Mouse (Mus musculus): Measurements from ENCODE around the gene Adam22. TPM values are rescaled to one million over a fixed set of nuclear protein-coding genes. Genes with fewer than 3 reads are reported as not detected.

The Adam22 gene
- polyA plus RNA-seq, 1 experiment from 2014 or later = 16.3 TPM

DNA sequence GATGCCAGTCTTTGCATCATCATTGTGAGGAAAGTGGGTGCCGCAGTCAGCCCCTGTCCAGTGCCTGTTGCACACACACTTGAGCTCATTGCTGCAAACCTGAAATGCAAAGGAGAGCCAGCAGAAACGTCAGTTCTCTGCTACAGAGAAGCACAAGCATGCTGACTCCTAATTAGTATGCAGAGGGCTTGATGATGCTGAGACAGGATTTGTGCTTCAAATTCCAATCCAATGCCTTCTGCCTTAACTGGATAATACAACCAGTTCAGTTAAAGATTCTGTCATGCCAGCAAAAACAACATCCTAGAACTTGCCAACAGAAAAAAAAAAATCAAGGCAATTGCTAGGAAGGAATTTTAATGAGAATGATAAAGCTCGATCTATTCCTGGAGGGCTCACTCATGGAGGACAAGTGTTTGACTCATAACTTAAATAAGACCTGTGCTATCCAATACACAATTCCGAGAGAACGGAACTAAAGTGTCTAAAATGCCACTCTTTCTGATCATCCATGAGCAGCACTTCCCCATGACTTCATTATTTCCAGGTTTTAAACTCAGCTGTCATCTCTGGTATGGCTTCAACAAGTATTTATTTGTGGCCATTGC is 251.3 kb downstream of the Adam22 start:
- no peak for ATAC-seq (replicated peaks; ENCODE audit: low FRiP score)
- H3K4me1 ChIP-seq (replicated peaks; ENCODE audit: control insufficient read depth, insufficient read depth, low read length) = no peaks in the 10 kb centered on the region
- no peak overlapping the region for H3K27ac ChIP-seq (ENCODE audit: low read depth, low read length)
- H3K4me3 ChIP-seq (ENCODE audit: low read depth, low read length) = no peak overlapping the region
- H3K9ac ChIP-seq (ENCODE audit: low read length) = no peak overlapping the region
- WGBS = 83% methylated on average over 5 of the region's 5 CpGs
- H3K27me3 ChIP-seq (ENCODE audit: control insufficient read depth, insufficient read depth, low read length) = no peaks in the 10 kb centered on the region
- no peak overlapping the region for H3K4me2 ChIP-seq (ENCODE audit: low read depth, low read length, severe bottlenecking)
- DNase-seq (ENCODE audit: low spot score) = no peak
- no peaks in the 10 kb centered on the region for H3K36me3 ChIP-seq (ENCODE audit: control insufficient read depth, insufficient read depth, low read length)
- no peaks in the 10 kb centered on the region for H3K9me3 ChIP-seq (ENCODE audit: control insufficient read depth, low read length)

DNA sequence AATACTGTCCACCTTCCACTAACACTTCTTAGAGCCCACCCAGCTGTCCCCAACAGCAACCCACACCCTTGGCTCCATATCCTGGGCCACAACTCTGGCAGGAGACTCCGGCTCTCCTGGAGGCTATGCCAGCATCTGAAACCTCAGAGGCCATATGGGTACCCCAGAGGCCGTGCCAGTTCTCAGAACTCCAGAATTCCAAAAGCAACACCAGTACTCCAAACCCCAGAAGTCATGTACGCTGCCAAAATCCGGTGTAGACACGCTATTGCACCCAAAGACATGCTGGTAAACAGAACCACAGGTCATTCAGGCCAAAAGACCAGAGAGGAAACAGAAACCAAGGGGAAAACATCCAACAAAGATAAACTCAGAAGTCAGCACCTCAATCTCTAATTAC is 255.7 kb downstream of the Adam22 start:
- Histone ChIP-seq H3K4me2 (ENCODE audit: low read depth, low read length, severe bottlenecking) (no peak overlapping the region), H3K4me1 (replicated peaks; ENCODE audit: control insufficient read depth, insufficient read depth, low read length) (no peaks in the 10 kb centered on the region), H3K4me3 (ENCODE audit: low read depth, low read length) (no peak overlapping the region), H3K36me3 (ENCODE audit: control insufficient read depth, insufficient read depth, low read length) (no peaks in the 10 kb centered on the region), H3K9me3 (ENCODE audit: control insufficient read depth, low read length) (no peaks in the 10 kb centered on the region), H3K27ac (ENCODE audit: low read depth, low read length) (no peak overlapping the region), H3K9ac (ENCODE audit: low read length) (no peak overlapping the region), H3K27me3 (ENCODE audit: control insufficient read depth, insufficient read depth, low read length) (no peaks in the 10 kb centered on the region)
- ATAC-seq (replicated peaks; ENCODE audit: low FRiP score) (no peak), DNase-seq (ENCODE audit: low spot score) (no peak)
- WGBS = 92% methylated on average over 5 of the region's 5 CpGs

DNA sequence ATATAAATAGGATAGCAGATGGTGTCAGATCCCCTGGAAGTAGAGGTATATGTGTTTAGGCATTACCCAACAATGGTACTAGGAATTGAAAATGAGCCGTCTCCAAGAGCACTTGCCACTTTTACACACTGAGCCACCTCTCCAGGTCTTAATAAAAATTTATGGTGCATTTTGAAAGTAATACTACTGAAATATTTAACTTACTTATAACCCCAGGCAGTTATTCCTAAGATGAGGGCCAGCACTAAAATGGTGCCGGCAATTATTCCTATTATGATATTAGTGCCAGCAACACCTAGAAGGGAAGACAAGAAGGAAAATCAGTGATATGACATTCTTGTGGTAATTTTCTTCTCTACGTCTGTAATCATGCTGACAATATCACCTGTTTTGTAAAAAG is 256.3 kb downstream of the Adam22 start:
- Histone ChIP-seq H3K4me1 (replicated peaks; ENCODE audit: control insufficient read depth, insufficient read depth, low read length) (no peaks in the 10 kb centered on the region), H3K4me3 (ENCODE audit: low read depth, low read length) (no peak overlapping the region), H3K27me3 (ENCODE audit: control insufficient read depth, insufficient read depth, low read length) (no peaks in the 10 kb centered on the region), H3K9ac (ENCODE audit: low read length) (no peak overlapping the region), H3K36me3 (ENCODE audit: control insufficient read depth, insufficient read depth, low read length) (no peaks in the 10 kb centered on the region), H3K27ac (ENCODE audit: low read depth, low read length) (no peak overlapping the region), H3K4me2 (ENCODE audit: low read depth, low read length, severe bottlenecking) (no peak overlapping the region), H3K9me3 (ENCODE audit: control insufficient read depth, low read length) (no peaks in the 10 kb centered on the region)
- no peak for DNase-seq (ENCODE audit: low spot score)
- 91% methylated on average over 3 of the region's 3 CpGs for WGBS
- no peak for ATAC-seq (replicated peaks; ENCODE audit: low FRiP score)

GRCm38 (mm10) chr5:8095689-8096088 is 272.3 kb downstream of the Adam22 start:
- Histone ChIP-seq H3K27me3 (ENCODE audit: control insufficient read depth, insufficient read depth, low read length) (no peaks in the 10 kb centered on the region), H3K27ac (ENCODE audit: low read depth, low read length) (no peak overlapping the region), H3K9me3 (ENCODE audit: control insufficient read depth, low read length) (no peaks in the 10 kb centered on the region), H3K4me3 (ENCODE audit: low read depth, low read length) (no peak overlapping the region), H3K4me2 (ENCODE audit: low read depth, low read length, severe bottlenecking) (no peak overlapping the region), H3K9ac (ENCODE audit: low read length) (no peak overlapping the region), H3K36me3 (ENCODE audit: control insufficient read depth, insufficient read depth, low read length) (no peaks in the 10 kb centered on the region), H3K4me1 (replicated peaks; ENCODE audit: control insufficient read depth, insufficient read depth, low read length) (no peaks in the 10 kb centered on the region)
- WGBS = 88% methylated on average over 1 of the region's 1 CpGs
- DNase-seq (ENCODE audit: low spot score) (no peak), ATAC-seq (replicated peaks; ENCODE audit: low FRiP score) (no peak)

GRCm38 (mm10) chr5:8094921-8095320 is 273.0 kb downstream of the Adam22 start:
- H3K27me3 ChIP-seq (ENCODE audit: control insufficient read depth, insufficient read depth, low read length) = no peaks in the 10 kb centered on the region
- no peak overlapping the region for H3K27ac ChIP-seq (ENCODE audit: low read depth, low read length)
- H3K9me3 ChIP-seq (ENCODE audit: control insufficient read depth, low read length) = no peaks in the 10 kb centered on the region
- WGBS = 85% methylated on average over 5 of the region's 5 CpGs
- DNase-seq (ENCODE audit: low spot score) (no peak), ATAC-seq (replicated peaks; ENCODE audit: low FRiP score) (no peak)
- no peak overlapping the region for H3K9ac ChIP-seq (ENCODE audit: low read length)
- no peaks in the 10 kb centered on the region for H3K4me1 ChIP-seq (replicated peaks; ENCODE audit: control insufficient read depth, insufficient read depth, low read length)
- no peaks in the 10 kb centered on the region for H3K36me3 ChIP-seq (ENCODE audit: control insufficient read depth, insufficient read depth, low read length)
- no peak overlapping the region for H3K4me2 ChIP-seq (ENCODE audit: low read depth, low read length, severe bottlenecking)
- no peak overlapping the region for H3K4me3 ChIP-seq (ENCODE audit: low read depth, low read length)

GRCm38 (mm10) chr5:8088147-8088546 is 279.8 kb downstream of the Adam22 start:
- no peaks in the 10 kb centered on the region for H3K36me3 ChIP-seq (ENCODE audit: control insufficient read depth, insufficient read depth, low read length)
- H3K27ac ChIP-seq (ENCODE audit: low read depth, low read length) = no peak overlapping the region
- H3K4me3 ChIP-seq (ENCODE audit: low read depth, low read length) = no peak overlapping the region
- WGBS = 82% methylated on average over 3 of the region's 3 CpGs
- H3K4me2 ChIP-seq (ENCODE audit: low read depth, low read length, severe bottlenecking) = no peak overlapping the region
- DNase-seq (ENCODE audit: low spot score) (no peak), ATAC-seq (replicated peaks; ENCODE audit: low FRiP score) (no peak)
- no peaks in the 10 kb centered on the region for H3K4me1 ChIP-seq (replicated peaks; ENCODE audit: control insufficient read depth, insufficient read depth, low read length)
- H3K9ac ChIP-seq (ENCODE audit: low read length) = no peak overlapping the region
- H3K27me3 ChIP-seq (ENCODE audit: control insufficient read depth, insufficient read depth, low read length) = no peaks in the 10 kb centered on the region
- no peaks in the 10 kb centered on the region for H3K9me3 ChIP-seq (ENCODE audit: control insufficient read depth, low read length)

- Histone ChIP-seq H3K4me1 (replicated peaks; ENCODE audit: control insufficient read depth, insufficient read depth, low read length) (no peaks in the 10 kb centered on the region), H3K9me3 (ENCODE audit: control insufficient read depth, low read length) (no peaks in the 10 kb centered on the region), H3K4me3 (ENCODE audit: low read depth, low read length) (no peak overlapping the region), H3K9ac (ENCODE audit: low read length) (no peak overlapping the region), H3K27me3 (ENCODE audit: control insufficient read depth, insufficient read depth, low read length) (no peaks in the 10 kb centered on the region), H3K4me2 (ENCODE audit: low read depth, low read length, severe bottlenecking) (no peak overlapping the region), H3K36me3 (ENCODE audit: control insufficient read depth, insufficient read depth, low read length) (no peaks in the 10 kb centered on the region), H3K27ac (ENCODE audit: low read depth, low read length) (no peak overlapping the region)
- no peak for ATAC-seq (replicated peaks; ENCODE audit: low FRiP score)
- DNase-seq (ENCODE audit: low spot score) = no peak
- WGBS = 90% methylated on average over 3 of the region's 3 CpGs
Measured at GRCm38 (mm10) chr5:8085661-8086060, 282.3 kb downstream of the Adam22 start.

DNA sequence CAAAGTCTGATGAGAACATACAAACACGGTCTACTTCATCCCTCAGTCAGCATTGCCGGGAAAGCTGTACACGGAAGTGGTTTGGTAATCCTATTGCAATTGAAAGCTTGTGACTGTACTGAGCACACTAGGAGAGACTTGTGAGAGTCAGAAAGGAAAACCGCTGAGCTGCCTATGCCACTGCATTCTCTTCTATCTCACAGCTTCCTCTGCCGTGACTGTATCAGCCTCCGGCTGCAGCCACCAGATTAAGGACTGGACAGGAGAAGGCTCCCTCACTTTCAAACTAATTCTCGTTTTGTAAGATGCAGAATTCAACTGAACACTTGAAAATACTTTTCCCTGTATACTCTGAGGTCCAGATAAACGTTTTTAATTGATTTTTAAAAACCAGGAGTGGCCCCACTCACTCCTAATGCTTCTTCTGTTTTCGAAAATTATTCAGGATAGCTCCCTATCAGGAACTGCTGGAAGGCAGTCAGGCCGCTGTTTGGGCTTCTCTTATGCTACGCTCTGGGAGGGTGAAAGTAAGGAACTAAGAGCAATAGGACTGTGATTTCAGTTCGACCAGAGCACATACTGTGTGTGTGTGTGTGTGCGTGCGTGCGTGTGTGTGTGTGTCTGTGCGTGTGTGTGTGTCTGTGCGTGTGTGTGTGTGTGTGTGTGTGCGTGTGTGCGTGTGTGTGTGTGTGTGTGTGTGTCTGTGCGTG is 285.0 kb downstream of the Adam22 start:
- no peaks in the 10 kb centered on the region for H3K36me3 ChIP-seq (ENCODE audit: control insufficient read depth, insufficient read depth, low read length)
- H3K4me3 ChIP-seq (ENCODE audit: low read depth, low read length) = no peak overlapping the region
- DNase-seq (ENCODE audit: low spot score) (no peak), ATAC-seq (replicated peaks; ENCODE audit: low FRiP score) (no peak)
- H3K9ac ChIP-seq (ENCODE audit: low read length) = no peak overlapping the region
- 76% methylated on average over 20 of the region's 20 CpGs for WGBS
- no peaks in the 10 kb centered on the region for H3K27me3 ChIP-seq (ENCODE audit: control insufficient read depth, insufficient read depth, low read length)
- H3K4me2 ChIP-seq (ENCODE audit: low read depth, low read length, severe bottlenecking) = no peak overlapping the region
- no peaks in the 10 kb centered on the region for H3K9me3 ChIP-seq (ENCODE audit: control insufficient read depth, low read length)
- no peak overlapping the region for H3K27ac ChIP-seq (ENCODE audit: low read depth, low read length)
- no peaks in the 10 kb centered on the region for H3K4me1 ChIP-seq (replicated peaks; ENCODE audit: control insufficient read depth, insufficient read depth, low read length)

DNA sequence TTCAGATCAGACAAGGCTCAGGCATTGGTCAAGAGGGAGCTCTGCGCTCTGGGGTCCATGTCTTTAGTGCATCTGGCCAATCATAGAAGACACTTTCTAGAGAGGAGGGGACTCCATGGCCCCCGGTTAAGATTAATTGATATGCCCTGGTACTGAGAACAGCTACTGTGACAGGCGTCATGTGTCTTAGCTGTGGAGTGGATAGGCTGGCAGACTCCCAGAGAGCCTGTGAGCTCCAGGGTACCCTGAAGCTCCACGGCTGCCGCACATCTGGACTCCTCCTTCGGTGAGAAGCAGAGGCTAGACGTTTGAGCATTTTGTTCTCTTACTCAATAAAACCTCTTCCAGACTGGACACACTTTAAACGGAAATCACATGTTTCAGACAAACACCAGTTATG is 290.5 kb downstream of the Adam22 start:
- no peak overlapping the region for H3K27ac ChIP-seq (ENCODE audit: low read depth, low read length)
- 95% methylated on average over 8 of the region's 8 CpGs for WGBS
- no peak overlapping the region for H3K9ac ChIP-seq (ENCODE audit: low read length)
- DNase-seq (ENCODE audit: low spot score) (no peak), ATAC-seq (replicated peaks; ENCODE audit: low FRiP score) (no peak)
- no peaks in the 10 kb centered on the region for H3K9me3 ChIP-seq (ENCODE audit: control insufficient read depth, low read length)
- no peak overlapping the region for H3K4me3 ChIP-seq (ENCODE audit: low read depth, low read length)
- H3K27me3 ChIP-seq (ENCODE audit: control insufficient read depth, insufficient read depth, low read length) = no peaks in the 10 kb centered on the region
- H3K4me2 ChIP-seq (ENCODE audit: low read depth, low read length, severe bottlenecking) = no peak overlapping the region
- no peaks in the 10 kb centered on the region for H3K36me3 ChIP-seq (ENCODE audit: control insufficient read depth, insufficient read depth, low read length)
- no peaks in the 10 kb centered on the region for H3K4me1 ChIP-seq (replicated peaks; ENCODE audit: control insufficient read depth, insufficient read depth, low read length)

Data from forebrain, embryonic 11.5 days (tissue).